Mouse (Mus musculus) forebrain, embryonic 10.5 days (tissue): ENCODE data around the gene Ak7. TPM values are rescaled to one million over a fixed set of nuclear protein-coding genes. Genes with fewer than 3 reads are reported as not detected.

Experiments
- DNase-seq: peaks from one replicate; pipeline ENCODE4 v3.0.0-alpha.2; 2017; ENCODE audit warnings: low spot score; ENCODE audit errors: extremely low spot score
- H3K27ac ChIP-seq: fragments of 300-500 bp; sonication (generic); 2 replicates; pipeline ENCODE4 v1.5.1; 2016; ENCODE audit warnings: mild to moderate bottlenecking
- H3K27me3 ChIP-seq: fragments of 300-500 bp; sonication (generic); 2 replicates; pipeline ENCODE4 v1.6.1; 2016; ENCODE audit warnings: mild to moderate bottlenecking; ENCODE audit not compliant: poor library complexity, severe bottlenecking
- H3K36me3 ChIP-seq: fragments of 300-500 bp; sonication (generic); replicated peaks from 2 replicates; pipeline ENCODE4 v1.6.1; 2016; ENCODE audit warnings: mild to moderate bottlenecking, moderate library complexity
- H3K4me1 ChIP-seq: fragments of 300-500 bp; sonication (generic); 2 replicates; pipeline ENCODE4 v1.6.1; 2016
- H3K4me3 ChIP-seq: fragments of 300-500 bp; sonication (generic); 2 replicates; pipeline ENCODE4 v1.5.1; 2016; ENCODE audit warnings: mild to moderate bottlenecking, moderate library complexity
- H3K9me3 ChIP-seq: fragments of 300-500 bp; sonication (generic); 2 replicates; pipeline ENCODE4 v1.6.1; 2016; ENCODE audit warnings: mild to moderate bottlenecking, moderate library complexity
- WGBS: fragments of 180-500 bp; shearing (Covaris S2); methylation state at CpG from one replicate; pipeline ENCODE4 v1.1.7; 2016; 5-methylcytosine and 5-hydroxymethylcytosine counted together
- polyA plus RNA-seq: library from polyadenylated mRNA; unstranded; fragments of >200 nt; fragmentation: Nextera tagmentation; extraction: Ambion mirVana; gene quantifications from 2 replicates; pipeline ENCODE4 v1.2.1, GENCODE M21; 2016

Gene Ak7
- polyA plus RNA-seq, 1 experiment from 2014 or later = 0.15 TPM

- WGBS = 93% methylated on average over 6 of the region's 6 CpGs
- no peak for DNase-seq
- Histone ChIP-seq H3K27me3 (no peaks in the 10 kb centered on the region), H3K36me3 (peaks cover 99% of the 10 kb centered on the region), H3K9me3 (no peaks in the 10 kb centered on the region), H3K4me3 (no peak overlapping the region), H3K4me1 (no peaks in the 10 kb centered on the region), H3K27ac (no peak overlapping the region)
Observed at GRCm38 (mm10) chr12:105813957-105814356, 108.2 kb downstream of the Ak7 start.

GRCm38 (mm10) chr12:105823472-105823871, 117.7 kb downstream of the Ak7 start:
- Histone ChIP-seq H3K4me3 (no peak overlapping the region), H3K36me3 (peaks cover 100% of the 10 kb centered on the region), H3K27me3 (no peaks in the 10 kb centered on the region), H3K9me3 (no peaks in the 10 kb centered on the region), H3K27ac (no peak overlapping the region), H3K4me1 (no peaks in the 10 kb centered on the region)
- no peak for DNase-seq
- WGBS = 89% methylated on average over 4 of the region's 4 CpGs

GRCm38 (mm10) chr12:105824743-105825142, 119.0 kb downstream of the Ak7 start:
- WGBS = 89% methylated on average over 8 of the region's 8 CpGs
- no peak for DNase-seq
- Histone ChIP-seq H3K27ac (no peak overlapping the region), H3K4me3 (no peak overlapping the region), H3K27me3 (no peaks in the 10 kb centered on the region), H3K36me3 (peaks cover 100% of the 10 kb centered on the region), H3K4me1 (no peaks in the 10 kb centered on the region), H3K9me3 (no peaks in the 10 kb centered on the region)

DNA sequence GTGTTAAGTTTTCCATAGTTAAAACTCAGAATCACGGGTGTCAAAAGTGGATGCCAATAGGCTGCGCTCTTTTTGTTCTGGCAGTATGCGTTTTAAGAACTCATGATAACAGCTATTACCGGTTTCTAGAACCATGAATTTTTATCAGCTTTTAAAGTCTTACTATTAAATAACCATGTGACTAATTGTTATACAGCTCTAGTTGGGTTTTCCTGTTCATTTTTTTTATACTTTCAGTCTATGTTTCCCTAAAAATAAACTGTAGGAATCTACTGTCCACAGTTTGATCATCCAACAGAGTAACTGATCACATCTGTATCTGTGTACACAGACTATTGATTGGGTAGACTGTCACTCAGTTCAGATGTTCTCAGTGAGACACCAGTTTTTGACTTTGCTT, 119.5 kb downstream of the Ak7 start:
- Histone ChIP-seq H3K27me3 (no peaks in the 10 kb centered on the region), H3K4me3 (no peak overlapping the region), H3K4me1 (no peaks in the 10 kb centered on the region), H3K9me3 (no peaks in the 10 kb centered on the region), H3K27ac (no peak overlapping the region), H3K36me3 (peaks cover 100% of the 10 kb centered on the region)
- WGBS = 93% methylated on average over 4 of the region's 4 CpGs
- DNase-seq = no peak

Other genes starting within 250 kb of the Ak7 start
- gene Bdkrb2, start 142.8 kb upstream of the Ak7 start, polyA plus RNA-seq = 0.25 and 0.42 TPM in 2 replicates
- not detected in 2 replicates for gene Bdkrb1, start 102.9 kb upstream of the Ak7 start, polyA plus RNA-seq
- gene Gskip, start 21.1 kb upstream of the Ak7 start, polyA plus RNA-seq = 33.2 and 34.0 TPM in 2 replicates
- gene Atg2b, start 20.8 kb upstream of the Ak7 start, polyA plus RNA-seq = 11.4 and 12.2 TPM in 2 replicates
- 290 and 300 TPM in 2 replicates for gene Papola, start 78.7 kb downstream of the Ak7 start, polyA plus RNA-seq